Mouse (Mus musculus) testis, adult 2 months (tissue): Measurements from ENCODE around the gene Arl6ip5. TPM values are rescaled to one million over a fixed set of nuclear protein-coding genes. Genes with fewer than 3 reads are reported as not detected.

Experiments
- H3K27ac ChIP-seq: fragments of 200-500 bp; 2 replicates; pipeline ENCODE4 v1.5.1; 2012; ENCODE audit warnings: low read depth, low read length; ENCODE audit not compliant: control insufficient read depth, insufficient read depth
- H3K27me3 ChIP-seq: fragments of 200-500 bp; 2 replicates; pipeline ENCODE4 v1.6.1; 2012; ENCODE audit warnings: mild to moderate bottlenecking, low read length, moderate library complexity; ENCODE audit not compliant: control insufficient read depth, insufficient read depth
- H3K36me3 ChIP-seq: fragments of 200-500 bp; 2 replicates; pipeline ENCODE4 v1.6.1; 2012; ENCODE audit warnings: mild to moderate bottlenecking, low read length; ENCODE audit not compliant: control insufficient read depth, insufficient read depth
- H3K4me1 ChIP-seq: fragments of 200-500 bp; 2 replicates; pipeline ENCODE4 v1.6.1; 2012; ENCODE audit warnings: low read length; ENCODE audit not compliant: control insufficient read depth, insufficient read depth
- H3K4me3 ChIP-seq: fragments of 200-500 bp; 2 replicates; pipeline ENCODE4 v1.5.1; 2012; ENCODE audit warnings: low read depth, mild to moderate bottlenecking, low read length, moderate library complexity, mixed read lengths; ENCODE audit not compliant: control insufficient read depth
- CTCF ChIP-seq: fragments of 200-500 bp; IDR thresholded peaks from 2 replicates; pipeline ENCODE4 v1.5.1; 2012; ENCODE audit warnings: low read depth, mild to moderate bottlenecking, inconsistent platforms, low read length, moderate library complexity; ENCODE audit not compliant: control insufficient read depth, insufficient read depth, insufficient replicate concordance
- POLR2A ChIP-seq: fragments of 200-500 bp; IDR thresholded peaks from 2 replicates; pipeline ENCODE4 v1.6.1; 2012; ENCODE audit warnings: low read depth, mild to moderate bottlenecking, inconsistent platforms, low read length, moderate library complexity; ENCODE audit not compliant: control insufficient read depth
- polyA plus RNA-seq: library from polyadenylated mRNA; depleted of rRNA; stranded (reverse); fragments of >200 nt; gene quantifications from 2 replicates; pipeline ENCODE4 v1.2.3, GENCODE M21; 2012; rRNA removed

Gene Arl6ip5
- 7.8 and 8.1 TPM in 2 replicates for polyA plus RNA-seq

DNA sequence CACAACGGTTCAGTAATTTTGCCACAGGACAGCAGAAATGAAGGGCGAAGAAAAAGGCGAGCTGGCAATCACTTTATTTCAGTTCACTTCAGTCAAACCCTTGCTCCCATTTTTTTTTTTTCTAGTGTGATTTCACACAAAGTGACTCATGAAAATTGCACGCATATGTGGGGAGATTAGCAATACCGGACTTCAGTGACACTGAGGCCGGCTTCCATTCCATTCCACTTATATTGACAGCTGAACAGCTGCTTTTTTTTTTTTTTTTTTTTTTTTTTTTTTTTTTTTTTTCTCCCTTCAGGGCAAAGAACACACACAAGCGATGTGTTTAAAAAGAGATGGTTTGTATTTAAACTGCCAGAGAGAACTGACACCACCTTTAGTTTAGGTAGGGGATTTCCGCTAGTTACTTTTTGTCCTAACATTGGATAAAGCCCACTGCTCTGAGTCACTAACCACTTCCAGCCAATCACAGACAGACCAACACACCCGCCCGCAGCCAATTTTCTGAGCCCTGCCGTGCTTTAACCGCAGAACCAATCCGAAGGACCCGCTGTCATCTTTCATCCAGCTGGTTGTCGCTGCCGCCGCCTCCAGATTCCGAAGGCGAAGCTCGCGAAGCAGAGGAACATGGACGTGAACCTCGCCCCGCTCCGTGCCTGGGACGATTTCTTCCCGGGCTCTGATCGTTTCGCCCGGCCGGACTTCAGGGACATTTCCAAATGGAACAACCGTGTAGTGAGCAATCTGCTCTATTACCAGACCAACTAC is at the start of gene Arl6ip5:
Gene Arl6ip5 (plus strand): TSS at position 499 of the 771 bp plus-strand sequence.
- Histone ChIP-seq H3K27ac (peak within 1 kb of the TSS; percentile 80), H3K4me3 (peak within 1 kb of the TSS; percentile 97)

DNA sequence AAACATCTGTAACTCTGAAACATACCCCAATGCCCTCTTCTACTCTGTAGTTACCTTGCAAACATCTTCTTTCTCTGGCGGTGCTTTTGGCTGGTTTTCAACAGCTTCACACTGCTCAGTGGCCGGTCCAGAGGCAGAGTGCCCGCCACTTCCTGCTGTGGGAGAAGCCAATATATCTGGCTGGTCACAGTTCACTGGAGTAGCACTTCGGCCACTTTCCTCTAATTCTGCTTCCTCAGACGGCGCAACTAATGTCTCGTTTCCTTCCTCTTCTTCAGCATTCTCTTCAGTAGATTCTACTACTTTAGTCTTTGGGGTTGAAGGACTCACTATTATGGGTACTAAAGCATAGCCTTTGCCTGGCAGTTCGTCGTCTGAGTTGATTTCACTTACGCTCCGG is 34.8 kb upstream of the Arl6ip5 start:
- H3K4me1 ChIP-seq: peaks cover 4% of the 10 kb centered on the region; the same call in 1 of the 2 replicates
- H3K27ac ChIP-seq: no peak overlapping the region
- TF ChIP-seq CTCF (no peak), POLR2A (no peak)
- H3K36me3 ChIP-seq: peaks cover 7% of the 10 kb centered on the region
- peak overlapping the region; percentile 39 for H3K4me3 ChIP-seq
- no peaks in the 10 kb centered on the region for H3K27me3 ChIP-seq

More for the DNA sequence above, at the start of gene Arl6ip5:
- Histone ChIP-seq H3K4me1 (peaks cover 15% of the 10 kb centered on the region), H3K36me3 (no peaks in the 10 kb centered on the region), H3K27me3 (no peaks in the 10 kb centered on the region)
- TF ChIP-seq CTCF: no peak
- no peak; the same call in 1 of the 2 replicates for TF ChIP-seq POLR2A

DNA sequence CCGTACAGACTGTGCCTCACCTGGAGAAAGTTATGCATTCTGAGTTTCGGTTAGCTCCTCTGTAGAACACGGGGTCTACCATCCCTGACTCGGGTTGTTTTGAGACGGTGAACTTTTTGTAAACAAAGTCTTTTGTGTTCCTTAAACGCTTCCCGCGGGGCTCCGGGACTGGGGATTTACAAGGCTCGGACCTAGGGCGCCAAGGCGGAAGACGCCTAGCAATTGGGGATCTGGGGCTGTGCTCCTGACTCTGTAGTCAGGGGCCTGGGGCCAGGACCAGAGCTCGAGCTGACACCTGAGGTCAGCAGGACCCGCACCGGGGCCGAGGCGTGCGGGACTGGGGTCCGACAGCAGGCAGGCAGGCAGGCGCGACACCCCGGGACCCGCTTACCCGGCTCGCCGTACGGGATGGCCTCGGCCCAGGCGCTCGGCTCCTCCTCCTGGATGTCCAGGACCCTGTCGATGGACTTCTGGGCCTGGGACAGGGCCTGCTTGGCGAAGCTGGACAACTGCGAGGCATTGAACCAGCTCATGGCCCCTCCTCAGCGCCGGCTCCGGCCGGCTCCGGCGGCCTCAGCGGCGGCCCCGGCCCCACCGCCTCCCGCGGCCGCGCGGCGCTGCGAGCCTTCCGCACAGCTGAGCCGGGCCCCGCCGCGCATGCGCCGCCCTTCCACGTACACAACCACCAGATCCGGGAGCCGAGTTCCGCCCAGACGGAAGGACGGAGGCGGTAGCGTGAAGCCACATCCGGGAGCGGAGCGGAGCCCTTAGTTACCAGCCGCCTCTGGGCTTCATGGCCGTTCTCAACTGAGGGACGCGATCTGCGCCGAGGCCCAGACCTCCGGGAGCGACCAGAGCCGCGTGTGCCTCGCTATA is 31.8 kb upstream of the Arl6ip5 start, which contains the start of gene Tmf1:
Gene Tmf1 (minus strand): TSS at position 632 of the 876 bp plus-strand sequence.
- Histone ChIP-seq H3K27me3 (no peaks in the 10 kb centered on the region), H3K36me3 (peaks cover 3% of the 10 kb centered on the region), H3K27ac (peak within 1 kb of the TSS; percentile 98), H3K4me1 (peaks cover 4% of the 10 kb centered on the region; the same call in 1 of the 2 replicates), H3K4me3 (peak within 1 kb of the TSS; percentile 92)
- TF ChIP-seq POLR2A (peak; percentile 98), CTCF (no peak)

DNA sequence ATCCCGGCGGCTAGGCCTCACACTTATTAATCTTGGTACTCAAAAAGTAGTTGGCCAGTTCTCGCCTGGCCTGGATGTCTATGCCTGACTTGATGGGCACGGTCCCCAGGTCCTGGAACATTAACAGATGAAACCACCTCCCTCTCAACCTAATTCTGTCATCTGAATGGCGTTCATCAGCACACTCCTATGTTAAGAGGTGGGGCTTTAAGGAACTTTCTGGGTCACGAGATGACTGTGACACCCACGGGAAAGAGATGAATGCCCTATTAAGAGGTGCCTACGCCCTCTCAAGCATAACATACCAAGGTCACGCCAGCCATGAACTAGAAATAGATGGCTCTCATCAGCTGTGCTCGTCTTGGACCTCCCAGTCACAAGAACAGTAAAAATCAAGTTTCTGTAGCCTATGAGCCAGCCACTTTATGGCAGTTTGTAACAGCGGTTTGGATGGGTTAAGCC is 31.1 kb upstream of the Arl6ip5 start:
- no peaks in the 10 kb centered on the region for H3K27me3 ChIP-seq
- H3K27ac ChIP-seq: peak overlapping the region; percentile 98
- H3K4me1 ChIP-seq: peaks cover 4% of the 10 kb centered on the region; the same call in 1 of the 2 replicates
- peak overlapping the region; percentile 92 for H3K4me3 ChIP-seq
- H3K36me3 ChIP-seq: peaks cover 3% of the 10 kb centered on the region
- TF ChIP-seq CTCF (no peak), POLR2A (no peak)

DNA sequence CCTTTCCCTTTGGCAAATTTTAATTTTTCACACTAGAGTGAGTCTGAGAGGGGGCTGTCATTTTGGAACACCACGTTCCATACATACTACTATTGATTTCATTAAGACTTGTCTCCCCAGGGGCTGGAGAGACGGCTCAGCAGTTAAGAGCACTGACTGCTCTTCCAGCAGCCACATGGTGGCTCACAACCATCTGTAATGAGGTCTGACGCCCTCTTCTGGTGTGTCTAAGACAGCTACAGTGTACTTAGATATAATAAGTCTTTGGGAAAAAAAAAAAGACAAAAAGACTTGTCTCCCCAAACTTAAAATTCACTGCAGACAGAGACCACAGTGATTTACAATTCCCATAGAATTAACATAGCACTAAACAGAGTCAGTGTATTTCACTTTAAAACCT is 10.1 kb upstream of the Arl6ip5 start:
- Histone ChIP-seq H3K4me1 (peaks cover 4% of the 10 kb centered on the region; the same call in 1 of the 2 replicates), H3K4me3 (no peak overlapping the region), H3K27me3 (no peaks in the 10 kb centered on the region), H3K27ac (no peak overlapping the region), H3K36me3 (no peaks in the 10 kb centered on the region; the same call in 1 of the 2 replicates)
- TF ChIP-seq POLR2A (no peak), CTCF (no peak)

DNA sequence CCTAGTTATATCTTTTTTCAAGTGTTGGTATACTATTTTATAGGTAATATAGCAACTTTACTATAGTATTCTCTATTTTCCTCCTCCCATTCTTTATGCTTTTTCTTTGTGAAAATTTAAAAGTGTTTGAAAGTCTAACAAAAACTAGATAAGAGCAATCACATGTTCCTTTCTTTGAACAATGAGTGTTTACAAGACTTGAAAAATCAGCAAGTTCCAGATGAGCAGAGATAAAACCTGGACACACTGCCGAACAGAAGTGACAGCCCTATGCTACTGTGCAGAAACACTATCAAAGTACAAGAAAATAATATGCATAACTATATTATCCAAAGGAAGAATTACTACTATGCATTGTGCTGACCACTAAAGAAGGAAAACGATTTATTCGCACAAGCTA is 8.0 kb upstream of the Arl6ip5 start:
- no peaks in the 10 kb centered on the region for H3K36me3 ChIP-seq

DNA sequence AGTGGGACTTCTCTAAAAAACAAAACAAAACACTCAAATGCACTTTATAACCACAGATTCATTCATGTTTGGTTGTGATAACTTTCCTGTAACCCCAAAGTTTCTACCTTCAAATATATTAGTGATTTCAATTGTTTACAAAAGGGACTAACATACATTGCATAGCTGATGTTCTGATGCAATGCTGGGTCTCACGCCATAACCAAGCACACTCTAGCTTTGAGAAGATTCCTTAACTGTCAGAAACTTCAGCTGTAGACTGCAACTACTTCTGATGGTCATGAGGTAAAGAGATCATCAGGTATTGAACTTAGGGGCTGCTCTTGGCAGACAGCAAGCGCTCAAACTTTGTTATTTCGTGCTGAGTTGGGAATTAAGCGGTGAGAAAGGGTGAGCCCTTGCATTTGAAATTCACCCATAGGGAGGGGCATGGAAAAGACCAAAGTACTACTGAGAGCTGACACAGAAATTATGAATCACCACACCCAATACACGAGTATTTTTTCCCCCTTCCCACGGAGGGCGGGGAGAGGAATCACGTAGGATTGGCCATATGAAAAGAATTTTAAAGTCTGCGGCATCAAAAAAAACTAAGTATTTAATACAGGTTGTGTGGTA is 6.1 kb upstream of the Arl6ip5 start:
- H3K27ac ChIP-seq: no peak overlapping the region; the same call in 1 of the 2 replicates
- TF ChIP-seq CTCF (no peak), POLR2A (no peak)
- H3K36me3 ChIP-seq: no peaks in the 10 kb centered on the region
- peaks cover 4% of the 10 kb centered on the region; the same call in 1 of the 2 replicates for H3K4me1 ChIP-seq
- no peaks in the 10 kb centered on the region for H3K27me3 ChIP-seq
- no peak overlapping the region; the same call in 1 of the 2 replicates for H3K4me3 ChIP-seq

More for the DNA sequence above, 8.0 kb upstream of the Arl6ip5 start:
- Histone ChIP-seq H3K4me1 (peaks cover 4% of the 10 kb centered on the region; the same call in 1 of the 2 replicates), H3K27ac (no peak overlapping the region), H3K27me3 (no peaks in the 10 kb centered on the region), H3K4me3 (no peak overlapping the region)
- TF ChIP-seq POLR2A (no peak), CTCF (no peak)
